Mouse (Mus musculus) megakaryocyte, adult 5-6 weeks (primary cell): ENCODE measurements around the gene Apbb1. TPM values are rescaled to one million over a fixed set of nuclear protein-coding genes. Genes with fewer than 3 reads are reported as not detected.

Source experiments
- ATAC-seq: 2 replicates; pipeline ENCODE4 v1.8.0; 2016; ENCODE audit warnings: mild to moderate bottlenecking, inconsistent platforms; ENCODE audit not compliant: poor library complexity, severe bottlenecking
- total RNA-seq, 2 experiments: library from RNA; stranded (forward) in 1 of 2; stranded (reverse) in 1 of 2; fragments of 153-499, 151-499 nt in 1 of 2; fragments of 221-1000, 200-1000 nt in 1 of 2; gene quantifications; 2 replicates each; pipeline versions ENCODE4 v1.2.3 to v1.2.4; 2015 to 2017

The Apbb1 gene
- total RNA-seq, 2 experiments from 2014 or later = 1.9 to 9.5 TPM

GRCm38 (mm10) chr7:105572949-105573348 is 8.5 kb downstream of the Apbb1 start:
- ATAC-seq = no peak

GRCm38 (mm10) chr7:105570756-105571155 is 10.7 kb downstream of the Apbb1 start:
- no peak for ATAC-seq

DNA sequence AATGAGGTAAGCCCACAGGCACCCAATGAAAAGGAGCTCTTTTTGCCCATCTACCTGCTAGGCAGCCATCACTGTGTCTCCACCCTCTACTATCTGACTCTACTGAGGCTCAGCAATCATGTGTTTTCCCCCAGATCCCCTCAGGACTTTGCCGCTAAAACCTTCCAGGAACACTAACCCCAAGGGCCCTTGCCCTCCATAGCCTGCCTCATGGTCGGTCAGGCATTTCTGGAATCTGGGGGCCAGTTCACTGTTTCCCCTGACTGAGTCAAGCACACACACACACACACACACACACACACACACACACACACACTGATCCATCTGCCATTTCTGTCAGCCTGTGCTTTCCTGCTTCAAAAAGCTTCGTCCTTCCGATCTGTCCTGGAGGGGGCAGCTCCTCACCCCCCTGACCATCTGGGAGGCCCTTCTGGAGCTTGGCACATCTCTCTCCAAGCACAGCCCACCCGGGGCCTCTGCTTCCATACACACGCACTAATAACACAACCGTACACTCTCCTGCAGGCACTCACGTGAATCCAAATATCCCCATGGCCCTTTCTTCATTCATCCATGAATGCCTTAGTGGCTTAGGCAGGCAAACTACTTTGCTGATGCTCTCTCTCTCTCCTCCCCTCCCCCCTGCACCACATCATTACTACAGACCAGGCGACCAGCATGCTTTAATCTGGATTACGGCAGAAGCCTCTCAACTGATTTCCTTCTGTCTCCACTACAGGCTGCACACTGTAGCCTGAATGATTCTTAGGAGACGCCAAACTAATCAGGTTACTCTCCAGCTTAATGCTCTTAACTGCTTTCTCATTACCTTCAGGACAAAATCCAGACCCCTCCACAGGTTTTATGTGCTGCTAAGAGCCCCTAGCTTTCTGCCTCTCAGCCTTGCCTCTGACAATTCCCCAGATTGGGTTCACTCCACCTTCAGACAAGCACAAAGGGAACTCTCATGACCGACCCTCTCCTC is 11.6 kb downstream of the Apbb1 start:
- ATAC-seq = no peak

GRCm38 (mm10) chr7:105568988-105569471 is 12.4 kb downstream of the Apbb1 start:
- ATAC-seq = no peak

DNA sequence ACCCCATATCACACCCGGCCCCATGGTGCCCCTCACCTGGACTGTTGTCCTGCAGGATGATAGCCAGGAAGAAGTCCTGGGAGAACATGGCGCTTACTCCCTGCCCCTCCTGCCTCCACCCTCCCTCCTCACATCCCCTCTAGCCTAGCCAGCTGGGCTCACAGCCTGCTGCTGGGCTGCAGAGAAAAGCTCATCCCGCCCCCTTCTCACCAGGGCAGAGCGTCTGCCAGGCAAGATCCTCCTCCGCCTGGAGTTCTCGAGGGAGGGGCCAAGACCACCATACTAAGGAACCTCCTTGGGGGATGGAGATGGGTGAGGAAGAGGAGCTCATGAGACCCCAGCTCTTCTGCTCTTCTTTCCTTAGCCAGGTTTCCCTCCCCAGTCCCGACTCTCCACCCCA is 12.9 kb downstream of the Apbb1 start:
- ATAC-seq = no peak

- no peak for ATAC-seq
Observed at GRCm38 (mm10) chr7:105565071-105565836, 16.2 kb downstream of the Apbb1 start.

- no peak for ATAC-seq
Observed at GRCm38 (mm10) chr7:105563367-105563766, 18.1 kb downstream of the Apbb1 start.

DNA sequence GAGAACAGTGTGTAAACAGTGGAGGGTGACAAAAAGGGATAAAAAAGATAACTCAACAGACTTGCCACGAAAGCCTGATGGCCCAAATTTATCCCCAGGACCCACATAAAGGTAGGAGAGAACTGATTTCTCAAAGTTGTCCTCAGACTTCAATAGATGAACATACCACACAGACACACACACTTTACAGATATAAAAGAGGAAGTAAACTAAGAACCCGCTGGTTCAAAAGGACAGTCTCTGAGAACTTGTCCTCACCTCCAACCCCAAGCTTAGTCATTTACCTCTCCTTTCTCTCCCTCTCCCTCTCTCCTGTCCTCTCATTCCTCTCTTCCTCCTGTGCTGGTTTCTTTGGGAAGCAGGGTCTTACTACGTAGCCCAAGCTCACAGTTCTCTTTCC is 19.1 kb downstream of the Apbb1 start:
- ATAC-seq = peak; percentile 58

DNA sequence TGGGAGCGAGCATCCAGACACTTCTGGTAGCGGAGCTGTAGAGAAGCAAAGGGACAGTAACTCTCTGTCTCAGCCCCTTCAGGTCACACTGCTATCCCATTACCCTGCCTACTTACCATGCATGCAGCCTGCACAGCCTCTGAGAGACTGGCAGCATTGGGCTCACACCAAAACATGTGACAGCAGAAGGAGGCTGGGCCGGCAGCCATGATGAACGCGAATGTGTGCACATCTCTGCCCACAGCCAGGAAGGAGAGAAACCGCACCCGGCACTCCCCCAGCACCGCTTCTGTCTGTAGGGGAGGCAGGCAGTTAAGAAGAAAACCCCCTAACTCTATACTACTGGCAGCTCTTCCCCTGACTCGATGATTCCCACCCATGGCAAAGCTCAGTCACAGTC is 22.4 kb downstream of the Apbb1 start:
- no peak for ATAC-seq

DNA sequence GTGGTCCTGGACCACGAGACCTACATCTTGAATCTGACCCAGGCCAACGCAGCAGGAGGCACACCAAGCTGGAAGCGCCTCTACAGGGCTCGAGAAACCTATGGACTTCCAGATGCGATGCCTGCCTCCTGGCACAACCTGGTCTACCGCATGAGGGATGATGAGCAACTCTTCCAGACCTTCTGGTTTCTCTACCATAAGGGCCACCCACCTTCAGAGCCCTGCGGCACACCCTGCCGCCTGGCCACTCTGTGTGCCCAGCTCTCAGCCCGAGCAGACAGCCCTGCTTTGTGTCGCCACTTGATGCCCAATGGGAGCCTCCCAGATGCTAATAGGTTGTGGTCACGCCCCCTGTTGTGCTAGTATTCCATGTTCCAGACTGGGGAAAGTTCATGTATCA is 23.8 kb downstream of the Apbb1 start:
- ATAC-seq = no peak

GRCm38 (mm10) chr7:105556406-105556805 is 25.0 kb downstream of the Apbb1 start:
- no peak for ATAC-seq

DNA sequence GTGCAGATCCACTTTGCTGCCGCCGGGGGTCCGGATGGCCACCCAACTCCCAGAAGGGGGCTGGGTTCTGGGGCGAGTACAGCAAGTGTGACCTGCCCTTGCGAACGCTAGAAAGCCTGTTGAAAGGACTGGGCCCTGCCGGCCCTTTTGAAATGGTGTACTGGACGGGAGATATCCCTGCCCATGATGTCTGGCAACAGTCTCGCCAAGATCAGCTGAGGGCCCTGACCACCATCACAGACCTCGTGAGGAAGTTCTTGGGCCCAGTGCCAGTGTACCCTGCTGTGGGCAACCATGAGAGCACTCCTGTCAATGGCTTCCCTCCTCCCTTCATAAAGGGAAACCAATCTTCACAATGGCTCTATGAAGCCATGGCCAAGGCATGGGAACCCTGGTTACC is 25.9 kb downstream of the Apbb1 start:
- ATAC-seq = no peak

DNA sequence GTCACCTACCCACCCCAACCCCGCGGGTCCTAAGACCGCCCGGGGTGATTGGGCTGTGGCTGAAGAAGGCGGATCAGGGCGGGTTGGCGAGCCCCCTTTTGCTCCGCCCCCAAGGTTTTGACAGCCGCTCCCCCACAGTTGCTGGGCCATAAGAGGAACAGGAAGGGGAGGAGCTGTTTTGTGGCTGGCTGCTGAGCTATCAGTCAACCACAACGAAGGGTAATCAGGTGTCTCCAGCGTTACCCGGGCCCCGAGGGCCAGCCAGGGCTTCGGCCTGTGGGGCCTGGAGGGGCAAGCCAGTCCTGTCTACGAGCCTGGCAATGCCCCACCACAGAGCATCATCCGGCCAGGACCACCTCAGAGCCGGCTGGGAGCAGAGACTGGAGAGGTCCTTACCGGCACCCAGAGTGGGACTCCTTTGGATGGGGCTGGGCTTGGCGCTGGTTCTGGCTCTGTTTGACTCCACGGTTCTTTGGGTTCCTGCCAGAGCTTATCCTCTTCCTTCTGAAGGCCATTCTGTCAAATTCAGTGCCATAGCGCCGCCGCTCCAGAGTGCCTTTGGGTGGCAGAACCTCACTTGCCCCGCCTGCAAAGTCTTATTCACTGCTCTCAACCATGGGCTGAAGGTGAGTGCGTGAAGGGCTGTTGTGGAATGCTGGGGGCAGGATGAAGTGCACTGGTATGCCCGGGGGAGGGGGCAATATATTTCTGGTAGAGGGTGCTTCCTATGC is 27.1 kb downstream of the Apbb1 start, which contains the start of gene Smpd1:
Smpd1 (plus strand) TSS at position 149 of the 731 bp plus-strand sequence.
- ATAC-seq = peak; percentile 92

GRCm38 (mm10) chr7:105553456-105554211 is 27.8 kb downstream of the Apbb1 start:
- ATAC-seq = no peak

DNA sequence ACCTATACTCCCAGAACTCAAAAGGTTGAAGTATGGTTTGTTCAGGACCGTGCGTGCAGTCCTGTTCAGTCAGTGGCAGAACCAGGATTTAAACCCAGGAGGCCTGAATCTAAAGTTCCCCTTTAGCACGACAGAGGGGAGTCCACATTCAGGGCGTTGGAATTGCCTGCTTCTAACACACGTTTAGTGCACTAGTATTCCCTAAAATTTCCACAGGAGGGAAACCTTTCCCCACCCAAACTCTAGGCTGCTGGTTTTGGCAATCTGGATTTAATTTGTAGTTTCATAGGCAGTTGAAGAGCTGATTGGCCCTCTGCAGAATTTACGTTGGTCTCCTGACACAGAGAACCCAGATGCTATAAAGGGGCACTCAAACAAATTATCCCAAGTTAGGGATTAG is 32.4 kb downstream of the Apbb1 start:
- ATAC-seq = no peak

- no peak for ATAC-seq
Observed at GRCm38 (mm10) chr7:105547970-105548369, 33.5 kb downstream of the Apbb1 start.

DNA sequence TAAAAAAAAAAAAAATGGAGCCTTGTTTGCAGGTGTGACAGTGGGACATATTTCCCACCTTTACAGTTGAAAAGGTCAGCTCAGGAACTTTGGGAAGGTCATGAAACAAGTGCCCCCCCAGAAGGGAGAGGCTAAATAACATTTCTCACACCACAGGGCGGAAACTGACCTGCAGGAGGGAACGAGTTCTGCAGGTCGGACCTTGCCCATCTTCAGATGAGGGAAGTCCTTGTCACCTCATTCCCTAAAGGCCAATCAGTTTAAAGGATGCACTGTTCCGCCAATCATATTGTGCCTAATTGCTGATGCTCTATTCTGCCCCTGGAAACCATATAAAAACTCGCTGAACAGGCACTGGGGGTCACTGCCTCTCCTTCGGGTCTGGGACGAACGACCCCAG is 35.5 kb downstream of the Apbb1 start:
- no peak for ATAC-seq

- ATAC-seq = no peak
Observed at GRCm38 (mm10) chr7:105534162-105534561, 47.3 kb downstream of the Apbb1 start.

GRCm38 (mm10) chr7:105528094-105528493 is 53.4 kb downstream of the Apbb1 start:
- no peak for ATAC-seq

- ATAC-seq = peak; percentile 68
Observed at GRCm38 (mm10) chr7:105527306-105527937, 54.0 kb downstream of the Apbb1 start.
